Comparison of ENCODE assay signal across 9 mouse cellular contexts in the genomic region with DNA sequence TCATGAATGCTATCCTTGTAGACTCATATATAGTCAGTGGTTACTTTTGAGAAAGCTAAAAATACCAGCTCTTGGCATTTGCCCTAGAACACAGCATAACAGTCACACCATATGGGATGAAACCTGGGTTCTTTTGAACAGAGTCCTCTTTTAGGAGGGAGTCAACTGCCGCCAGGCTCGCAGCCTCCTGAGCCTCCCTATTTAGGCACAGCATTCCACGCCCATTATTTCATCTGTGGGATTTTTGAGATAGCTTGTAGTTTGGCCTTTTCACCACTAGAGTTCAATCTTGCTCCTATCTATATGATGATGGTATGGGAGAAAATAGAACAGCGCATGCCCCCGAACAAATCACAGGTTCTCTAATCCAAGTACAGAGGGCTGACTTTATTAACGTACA.
DNase-seq lines count a peak whose midpoint lies in the region; ATAC-seq and TF ChIP-seq lines count a peak whose summit lies in the region.
"Had no signal": no experiment of that assay in that cellular context is flagged by ENCODE, and none has a peak within 500 bp of the region (broad histone marks: within the 10 kb centered on the region; RNA-seq: fewer than 3 reads in every experiment).

No protein-coding gene starts in this region.

- no peaks in the 10 kb centered on the region for H3K9me3 ChIP-seq in liver, postnatal 0 days (ENCODE audit: low read length)
- H3K9me3 ChIP-seq: liver, embryonic 15.5 days; neural tube, embryonic 15.5 days had no signal

- H3K27me3 ChIP-seq in liver, postnatal 0 days (ENCODE audit: insufficient read depth, low read length), result no peaks in the 10 kb centered on the region
- H3K27me3 ChIP-seq: liver, embryonic 15.5 days; neural tube, embryonic 15.5 days had no signal

- WGBS in liver, postnatal 0 days (ENCODE audit: insufficient replicate concordance), result 55% methylated on average over 6 of the region's 6 CpGs

- H3K4me2 ChIP-seq in liver, postnatal 0 days (ENCODE audit: low read depth, low read length), result no peak overlapping the region
- H3K4me2 ChIP-seq: liver, embryonic 15.5 days; neural tube, embryonic 15.5 days had no signal

- H3K4me1 ChIP-seq in liver, postnatal 0 days (ENCODE audit: insufficient read depth), result no peaks in the 10 kb centered on the region
- H3K4me1 ChIP-seq: liver, embryonic 15.5 days; neural tube, embryonic 15.5 days had no signal

- TF ChIP-seq EP300 in liver, postnatal 0 days (IDR thresholded peaks at IDR 0.05; ENCODE audit: low read depth), result no peak

- ATAC-seq in liver, postnatal 0 days, result no peak
- peak; percentile 62; the same call in 1 of the 2 replicates for ATAC-seq in common myeloid progenitor, adult 5-6 weeks (replicated peaks; ENCODE audit: low read depth, poor library complexity, severe bottlenecking)
- peak; percentile 30; the same call in 1 of the 2 replicates for ATAC-seq in granulocyte monocyte progenitor cell, adult 5-6 weeks (replicated peaks; ENCODE audit: poor library complexity, severe bottlenecking)

- no peak for DNase-seq in liver, postnatal 0 days
- no peak for DNase-seq in liver
- peak; percentile 52 for DNase-seq in right cerebral cortex, postnatal 14 days
- DNase-seq in urinary bladder, adult 18-20 months (ENCODE audit: low spot score in 2 of 2), result no peak
- DNase-seq in urinary bladder, postnatal 10 days (ENCODE audit: low spot score), result no peak

- H3K27ac ChIP-seq in liver, postnatal 0 days (ENCODE audit: low read depth), result no peak overlapping the region
- H3K27ac ChIP-seq: liver, embryonic 15.5 days; neural tube, embryonic 15.5 days had no signal

- no peaks in the 10 kb centered on the region for H3K36me3 ChIP-seq in liver, postnatal 0 days (replicated peaks; ENCODE audit: insufficient read depth, low read length)
- H3K36me3 ChIP-seq: liver, embryonic 15.5 days; neural tube, embryonic 15.5 days had no signal

- no peak overlapping the region for H3K9ac ChIP-seq in liver, postnatal 0 days (replicated peaks)
- H3K9ac ChIP-seq: liver, embryonic 15.5 days; neural tube, embryonic 15.5 days had no signal

- peak; percentile 24; the same call in 1 of the 2 replicates for TF ChIP-seq CTCF in liver, postnatal 0 days (IDR thresholded peaks at IDR 0.05; ENCODE audit: low read depth)

- no peak overlapping the region for H3K4me3 ChIP-seq in liver, postnatal 0 days (ENCODE audit: low read depth, low read length)
- H3K4me3 ChIP-seq: liver, embryonic 15.5 days; neural tube, embryonic 15.5 days had no signal
